Mouse (Mus musculus): ENCODE results near the gene Nosip. TPM values are rescaled to one million over a fixed set of nuclear protein-coding genes. Genes with fewer than 3 reads are reported as not detected.

Nosip gene
- polyA plus RNA-seq, 1 experiment from 2014 or later = 57.2 TPM

- Histone ChIP-seq H3K9me3 (ENCODE audit: control insufficient read depth, low read length) (no peaks in the 10 kb centered on the region), H3K27me3 (replicated peaks; ENCODE audit: control insufficient read depth, insufficient read depth, low read length) (no peaks in the 10 kb centered on the region), H3K4me2 (ENCODE audit: low read length) (no peak overlapping the region), H3K36me3 (ENCODE audit: control insufficient read depth, insufficient read depth, low read length) (peaks cover 97% of the 10 kb centered on the region), H3K4me3 (ENCODE audit: low read depth, low read length) (no peak overlapping the region), H3K27ac (ENCODE audit: low read depth) (no peak overlapping the region), H3K9ac (ENCODE audit: low read length) (no peak overlapping the region), H3K4me1 (replicated peaks; ENCODE audit: control insufficient read depth, insufficient read depth, low read length) (0 out of 2 replicates have a peak, but pooled peaks cover 3% of the 10 kb centered on the region)
- 97% methylated on average over 22 of the region's 22 CpGs for WGBS
- DNase-seq (ENCODE audit: low spot score) (no peak), ATAC-seq (replicated peaks; ENCODE audit: low FRiP score, low TSS enrichment, low read depth) (no peak)
Measured at GRCm38 (mm10) chr7:45045741-45046140, 16.5 kb upstream of the Nosip start.

DNA sequence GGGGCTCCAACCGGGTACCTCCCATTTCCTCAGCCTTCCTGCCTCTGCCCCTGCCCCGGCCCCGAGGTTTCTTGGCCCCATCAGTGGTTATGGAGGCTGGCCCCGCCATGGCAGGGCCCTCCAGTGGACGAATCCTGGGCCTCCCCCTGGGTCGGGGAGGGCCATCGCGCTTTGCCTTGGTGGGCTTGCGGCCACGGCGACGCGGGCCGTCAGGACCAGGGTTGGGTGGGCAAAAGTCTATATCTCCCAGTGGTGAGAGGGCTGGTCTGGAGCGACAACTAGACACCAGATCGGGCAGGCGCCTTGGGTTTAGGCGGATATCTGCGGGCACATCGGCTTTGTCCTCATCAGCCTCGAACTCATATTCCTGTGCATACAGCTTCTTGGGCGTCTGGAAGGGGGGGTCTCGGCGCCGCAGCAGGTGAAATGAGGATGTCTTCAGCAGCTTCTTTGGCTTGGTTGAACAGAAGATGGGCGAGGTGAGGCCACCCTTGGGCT lies 15.3 kb upstream of the Nosip start:
- ATAC-seq (replicated peaks; ENCODE audit: low FRiP score, low TSS enrichment, low read depth) (no peak), DNase-seq (ENCODE audit: low spot score) (no peak)
- Histone ChIP-seq H3K4me2 (ENCODE audit: low read length) (no peak overlapping the region), H3K9me3 (ENCODE audit: control insufficient read depth, low read length) (no peaks in the 10 kb centered on the region), H3K27ac (ENCODE audit: low read depth) (no peak overlapping the region), H3K36me3 (ENCODE audit: control insufficient read depth, insufficient read depth, low read length) (peaks cover 86% of the 10 kb centered on the region), H3K4me3 (ENCODE audit: low read depth, low read length) (no peak overlapping the region), H3K9ac (ENCODE audit: low read length) (no peak overlapping the region), H3K4me1 (replicated peaks; ENCODE audit: control insufficient read depth, insufficient read depth, low read length) (peaks cover 10% of the 10 kb centered on the region; the same call in 1 of the 2 replicates), H3K27me3 (replicated peaks; ENCODE audit: control insufficient read depth, insufficient read depth, low read length) (no peaks in the 10 kb centered on the region)
- 96% methylated on average over 26 of the region's 26 CpGs for WGBS

DNA sequence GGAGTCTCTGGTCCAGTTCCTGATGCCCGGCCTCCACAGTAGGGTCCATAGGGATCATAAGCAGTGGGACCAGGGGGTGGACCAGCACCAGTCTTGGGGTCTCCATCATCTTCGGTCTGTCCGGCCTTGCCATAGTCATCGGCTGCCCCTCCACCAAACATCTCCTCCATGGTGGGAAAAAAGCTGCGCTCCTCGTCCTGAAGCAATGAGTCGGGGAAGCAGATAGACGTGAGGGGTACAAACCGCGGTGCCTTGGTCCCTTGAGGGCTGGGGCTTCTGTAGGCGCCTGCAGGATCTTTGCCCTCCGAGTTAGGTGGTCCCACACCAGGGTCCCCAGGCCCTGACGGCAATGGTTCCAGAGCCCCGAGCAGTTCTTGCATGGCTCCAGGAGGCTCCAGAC lies 14.7 kb upstream of the Nosip start:
- H3K9me3 ChIP-seq (ENCODE audit: control insufficient read depth, low read length) = no peaks in the 10 kb centered on the region
- peaks cover 80% of the 10 kb centered on the region for H3K36me3 ChIP-seq (ENCODE audit: control insufficient read depth, insufficient read depth, low read length)
- no peak overlapping the region for H3K4me3 ChIP-seq (ENCODE audit: low read depth, low read length)
- WGBS = 96% methylated on average over 14 of the region's 14 CpGs
- ATAC-seq (replicated peaks; ENCODE audit: low FRiP score, low TSS enrichment, low read depth) = no peak
- H3K9ac ChIP-seq (ENCODE audit: low read length) = no peak overlapping the region
- H3K27ac ChIP-seq (ENCODE audit: low read depth) = no peak overlapping the region
- H3K4me2 ChIP-seq (ENCODE audit: low read length) = no peak overlapping the region
- no peak for DNase-seq (ENCODE audit: low spot score)
- peaks cover 10% of the 10 kb centered on the region; the same call in 1 of the 2 replicates for H3K4me1 ChIP-seq (replicated peaks; ENCODE audit: control insufficient read depth, insufficient read depth, low read length)
- H3K27me3 ChIP-seq (replicated peaks; ENCODE audit: control insufficient read depth, insufficient read depth, low read length) = no peaks in the 10 kb centered on the region

GRCm38 (mm10) chr7:45048001-45048890 lies 14.0 kb upstream of the Nosip start:
- H3K27me3 ChIP-seq (replicated peaks; ENCODE audit: control insufficient read depth, insufficient read depth, low read length) = no peaks in the 10 kb centered on the region
- DNase-seq (ENCODE audit: low spot score) (no peak), ATAC-seq (replicated peaks; ENCODE audit: low FRiP score, low TSS enrichment, low read depth) (no peak)
- H3K27ac ChIP-seq (ENCODE audit: low read depth) = no peak overlapping the region
- H3K36me3 ChIP-seq (ENCODE audit: control insufficient read depth, insufficient read depth, low read length) = peaks cover 72% of the 10 kb centered on the region
- no peak overlapping the region for H3K4me2 ChIP-seq (ENCODE audit: low read length)
- no peak overlapping the region for H3K4me3 ChIP-seq (ENCODE audit: low read depth, low read length)
- H3K4me1 ChIP-seq (replicated peaks; ENCODE audit: control insufficient read depth, insufficient read depth, low read length) = peaks cover 10% of the 10 kb centered on the region; the same call in 1 of the 2 replicates
- H3K9ac ChIP-seq (ENCODE audit: low read length) = no peak overlapping the region
- H3K9me3 ChIP-seq (ENCODE audit: control insufficient read depth, low read length) = no peaks in the 10 kb centered on the region
- WGBS = 93% methylated on average over 38 of the region's 38 CpGs

DNA sequence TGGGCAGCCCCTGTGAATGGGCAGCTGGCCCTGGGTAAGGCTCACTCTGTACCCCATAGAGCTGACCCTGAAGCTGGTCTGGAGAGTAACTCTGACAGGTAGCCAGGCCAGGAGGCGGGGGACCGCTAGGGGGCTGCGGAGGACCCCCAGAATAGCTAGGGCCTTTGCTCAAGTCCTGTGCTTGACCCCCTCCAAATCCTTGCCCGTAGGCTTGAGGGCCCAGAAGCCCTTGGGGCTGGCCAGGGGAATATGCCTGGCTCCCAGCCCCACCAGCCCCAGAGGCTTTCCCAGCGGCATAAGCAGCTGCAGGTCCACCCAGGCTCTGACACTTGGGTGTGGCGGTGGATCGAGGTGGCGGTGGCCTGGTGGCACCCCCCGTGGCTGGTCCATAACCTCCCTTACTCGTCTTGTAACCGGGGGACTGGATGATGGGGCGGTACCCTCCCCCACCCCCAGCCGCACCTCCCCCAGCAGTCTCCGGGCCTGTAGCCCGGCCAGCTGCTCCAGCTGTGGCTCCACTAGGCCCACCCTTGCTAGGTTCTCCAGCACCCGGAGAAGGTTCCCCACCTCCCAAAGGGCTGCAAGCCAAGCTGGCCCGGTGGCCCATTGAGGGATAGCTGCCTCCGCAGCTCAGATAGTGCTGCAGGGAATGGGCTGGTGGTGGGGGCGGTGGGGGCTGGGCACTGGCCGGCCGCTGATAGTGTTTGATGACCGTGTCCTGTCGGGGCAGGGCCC lies 13.1 kb upstream of the Nosip start:
- Histone ChIP-seq H3K4me1 (replicated peaks; ENCODE audit: control insufficient read depth, insufficient read depth, low read length) (peaks cover 10% of the 10 kb centered on the region; the same call in 1 of the 2 replicates), H3K27ac (ENCODE audit: low read depth) (no peak overlapping the region), H3K27me3 (replicated peaks; ENCODE audit: control insufficient read depth, insufficient read depth, low read length) (no peaks in the 10 kb centered on the region), H3K4me2 (ENCODE audit: low read length) (no peak overlapping the region), H3K4me3 (ENCODE audit: low read depth, low read length) (no peak overlapping the region), H3K9ac (ENCODE audit: low read length) (no peak overlapping the region), H3K36me3 (ENCODE audit: control insufficient read depth, insufficient read depth, low read length) (peaks cover 64% of the 10 kb centered on the region), H3K9me3 (ENCODE audit: control insufficient read depth, low read length) (no peaks in the 10 kb centered on the region)
- 93% methylated on average over 23 of the region's 23 CpGs for WGBS
- ATAC-seq (replicated peaks; ENCODE audit: low FRiP score, low TSS enrichment, low read depth) (no peak), DNase-seq (ENCODE audit: low spot score) (no peak)

DNA sequence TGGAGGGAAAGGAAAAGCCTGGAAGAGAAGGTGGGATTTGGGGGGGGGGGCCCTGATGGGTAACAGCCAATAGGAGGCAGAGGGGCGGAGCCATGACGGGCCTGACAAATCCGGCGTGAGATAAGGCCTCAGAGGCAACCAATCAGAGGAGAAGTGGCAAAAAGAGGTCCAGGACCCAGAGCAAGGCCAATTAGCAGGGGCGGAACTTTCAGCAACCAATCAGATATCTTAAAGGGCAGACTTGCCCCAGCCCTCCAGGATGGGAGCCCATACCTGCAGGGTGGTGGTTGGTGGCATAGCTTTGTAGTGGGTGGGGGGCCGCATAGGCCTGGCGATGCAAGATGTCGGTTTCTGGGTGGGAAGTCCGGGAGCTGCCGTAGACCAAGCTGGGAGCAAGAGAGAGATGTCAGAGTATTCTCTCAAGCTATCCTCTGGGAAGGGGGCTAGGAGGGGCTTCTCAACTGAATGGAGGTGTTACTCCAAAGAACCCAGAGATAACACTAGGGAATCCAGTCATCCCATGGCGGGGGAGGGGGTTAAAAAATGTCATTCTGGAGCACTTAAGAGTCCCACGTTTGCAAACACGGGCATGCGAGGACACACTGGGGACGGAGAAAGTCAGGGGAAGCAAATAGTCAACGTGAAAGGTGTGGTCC lies 11.2 kb upstream of the Nosip start:
- DNase-seq (ENCODE audit: low spot score) (peak; percentile 79), ATAC-seq (replicated peaks; ENCODE audit: low FRiP score, low TSS enrichment, low read depth) (peak; percentile 8; the same call in 1 of the 2 replicates)
- H3K4me2 ChIP-seq (ENCODE audit: low read length) = peak overlapping the region; percentile 98
- H3K36me3 ChIP-seq (ENCODE audit: control insufficient read depth, insufficient read depth, low read length) = peaks cover 44% of the 10 kb centered on the region
- peaks cover 10% of the 10 kb centered on the region; the same call in 1 of the 2 replicates for H3K4me1 ChIP-seq (replicated peaks; ENCODE audit: control insufficient read depth, insufficient read depth, low read length)
- H3K27me3 ChIP-seq (replicated peaks; ENCODE audit: control insufficient read depth, insufficient read depth, low read length) = no peaks in the 10 kb centered on the region
- peak overlapping the region; percentile 78 for H3K4me3 ChIP-seq (ENCODE audit: low read depth, low read length)
- no peaks in the 10 kb centered on the region for H3K9me3 ChIP-seq (ENCODE audit: control insufficient read depth, low read length)
- WGBS = 5% methylated on average over 16 of the region's 16 CpGs
- H3K27ac ChIP-seq (ENCODE audit: low read depth) = peak overlapping the region; percentile 98; the same call in 1 of the 2 replicates
- H3K9ac ChIP-seq (ENCODE audit: low read length) = peak overlapping the region; percentile 80

DNA sequence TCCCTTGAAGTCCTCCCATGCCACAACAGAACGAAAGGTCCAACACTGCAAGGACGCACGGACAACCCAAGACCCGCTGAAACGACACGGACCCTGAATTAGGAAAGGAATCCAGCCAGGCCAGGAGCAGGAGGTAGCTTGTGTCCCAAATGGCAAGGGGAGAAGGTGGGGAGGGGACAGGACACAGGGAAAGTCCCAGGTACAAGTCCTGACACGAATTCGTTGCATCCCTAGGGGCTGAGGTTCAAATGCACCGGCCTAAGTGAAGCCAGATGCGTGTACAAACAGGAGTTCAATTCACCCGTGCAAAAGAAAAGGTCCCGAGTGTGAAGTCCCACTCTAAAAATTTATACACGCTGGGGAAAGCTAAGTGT lies 10.6 kb upstream of the Nosip start:
- no peaks in the 10 kb centered on the region for H3K9me3 ChIP-seq (ENCODE audit: control insufficient read depth, low read length)
- H3K27me3 ChIP-seq (replicated peaks; ENCODE audit: control insufficient read depth, insufficient read depth, low read length) = no peaks in the 10 kb centered on the region
- peaks cover 39% of the 10 kb centered on the region for H3K36me3 ChIP-seq (ENCODE audit: control insufficient read depth, insufficient read depth, low read length)
- WGBS = 2% methylated on average over 13 of the region's 13 CpGs
- ATAC-seq (replicated peaks; ENCODE audit: low FRiP score, low TSS enrichment, low read depth) (no peak), DNase-seq (ENCODE audit: low spot score) (no peak)
- peak overlapping the region; percentile 98; the same call in 1 of the 2 replicates for H3K27ac ChIP-seq (ENCODE audit: low read depth)
- peak overlapping the region; percentile 98 for H3K4me2 ChIP-seq (ENCODE audit: low read length)
- H3K4me1 ChIP-seq (replicated peaks; ENCODE audit: control insufficient read depth, insufficient read depth, low read length) = peaks cover 10% of the 10 kb centered on the region; the same call in 1 of the 2 replicates
- H3K4me3 ChIP-seq (ENCODE audit: low read depth, low read length) = peak overlapping the region; percentile 78
- peak overlapping the region; percentile 80 for H3K9ac ChIP-seq (ENCODE audit: low read length)

GRCm38 (mm10) chr7:45052181-45052861 lies 9.9 kb upstream of the Nosip start:
- Histone ChIP-seq H3K4me3 (ENCODE audit: low read depth, low read length) (peak overlapping the region; percentile 78), H3K27ac (ENCODE audit: low read depth) (peak overlapping the region; percentile 98), H3K36me3 (ENCODE audit: control insufficient read depth, insufficient read depth, low read length) (peaks cover 31% of the 10 kb centered on the region), H3K9me3 (ENCODE audit: control insufficient read depth, low read length) (no peaks in the 10 kb centered on the region), H3K27me3 (replicated peaks; ENCODE audit: control insufficient read depth, insufficient read depth, low read length) (no peaks in the 10 kb centered on the region), H3K4me2 (ENCODE audit: low read length) (peak overlapping the region; percentile 98), H3K9ac (ENCODE audit: low read length) (peak overlapping the region; percentile 80), H3K4me1 (replicated peaks; ENCODE audit: control insufficient read depth, insufficient read depth, low read length) (peaks cover 10% of the 10 kb centered on the region; the same call in 1 of the 2 replicates)
- DNase-seq (ENCODE audit: low spot score) (peak; percentile 79), ATAC-seq (replicated peaks; ENCODE audit: low FRiP score, low TSS enrichment, low read depth) (no peak)
- WGBS = 1% methylated on average over 38 of the region's 38 CpGs
